Mouse (Mus musculus): ENCODE measurements around the gene 1700019N19Rik.

GRCm38 (mm10) chr19:58843606-58844005 is 49.3 kb upstream of the 1700019N19Rik start:
- no peak for TF ChIP-seq POLR2A (IDR thresholded peaks at IDR 0.05; ENCODE audit: low read depth, low read length)
- TF ChIP-seq CTCF (IDR thresholded peaks at IDR 0.05; ENCODE audit: extremely low read depth, insufficient read length, insufficient replicate concordance, low read depth, low read length): no peak
